Mouse (Mus musculus) heart, postnatal 36 days (tissue): ENCODE results near the gene Adamtsl1. TPM values are rescaled to one million over a fixed set of nuclear protein-coding genes. Genes with fewer than 3 reads are reported as not detected.
A peak's percentile ranks its signal among the peaks of the same experiment; 100 is the strongest.

Source experiments
- DNase-seq, 2 experiments: peaks; one replicate each; pipeline ENCODE4 v3.0.0; 2021 to 2022
- intact Hi-C: fragments of 180-260 bp; cut with DNase I; formaldehyde crosslinking; loops from one replicate; pipeline ENCODE4 v1.15.1; 2025
- total RNA-seq, 2 experiments: library from RNA; stranded (reverse); gene quantifications; 2 replicates each; pipeline ENCODE4 v1.2.3; 2021

Gene Adamtsl1
- 1 to 10 TPM; 2.4 to 3.6 TPM for total RNA-seq

GRCm38 (mm10) chr4:85513792-85514191 lies at the start of gene Adamtsl1:
Gene Adamtsl1 (plus strand): TSS chr4:85514172.
- peak in 1 of 2 experiments; percentile 4 for DNase-seq
- intact Hi-C loops = no loop called here

- DNase-seq = no peak
- intact Hi-C loops = no loop called here
These were observed 30.4 kb upstream of the Adamtsl1 start for GRCm38 (mm10) chr4:85483586-85483985.

- intact Hi-C loops = no loop called here
These were observed 27.5 kb upstream of the Adamtsl1 start for GRCm38 (mm10) chr4:85486316-85486946.

DNA sequence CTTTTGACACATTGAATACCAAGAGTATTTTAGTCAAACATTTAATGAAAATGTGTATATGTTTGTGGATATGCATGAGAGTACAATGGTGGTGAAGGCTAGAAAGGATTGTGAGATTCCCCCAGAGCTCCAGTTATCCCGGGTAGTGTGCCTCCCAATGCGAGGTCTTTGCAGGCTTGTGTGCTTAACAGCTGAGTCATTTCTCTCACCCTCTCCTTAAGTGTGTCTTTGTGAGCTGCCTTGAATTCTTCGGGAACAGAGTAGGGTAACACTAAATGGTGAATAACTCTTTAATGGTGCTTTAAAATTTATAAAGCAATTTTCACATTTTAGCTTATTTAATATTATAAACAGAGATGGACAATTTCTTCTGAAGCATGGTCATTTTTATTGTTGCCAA lies 8.3 kb upstream of the Adamtsl1 start:
- intact Hi-C loops = no loop called here
- DNase-seq = no peak

More at GRCm38 (mm10) chr4:85486316-85486946, 27.5 kb upstream of the Adamtsl1 start:
- DNase-seq = no peak

- intact Hi-C loops = no loop called here
- DNase-seq = no peak
These were observed 7.0 kb upstream of the Adamtsl1 start for GRCm38 (mm10) chr4:85506976-85507375.

- intact Hi-C loops = no loop called here
These were observed 6.5 kb upstream of the Adamtsl1 start for GRCm38 (mm10) chr4:85507491-85507890.

DNA sequence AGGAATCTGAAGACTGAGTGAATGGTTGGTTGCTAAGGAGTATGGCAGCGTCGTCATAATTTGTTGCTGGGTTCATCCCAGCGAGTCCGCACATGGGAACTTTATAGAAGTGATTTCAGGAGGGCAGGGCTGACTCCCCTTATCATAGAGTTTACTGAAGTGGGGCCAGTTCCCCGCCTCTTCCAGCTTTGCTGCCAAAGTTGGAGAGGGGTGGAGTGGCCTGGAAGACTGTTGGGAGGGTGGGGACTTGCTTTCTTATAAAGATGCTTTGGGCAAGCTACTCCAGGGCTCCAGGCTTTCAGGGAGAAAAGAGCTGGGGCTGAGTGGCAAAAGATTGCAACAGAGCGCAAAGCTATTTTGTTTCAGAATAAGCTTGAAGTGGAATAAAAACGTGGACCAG lies 684 bp upstream of the Adamtsl1 start:
- peak; percentile 45 to 47 for DNase-seq
- intact Hi-C loops = no loop called here

More at GRCm38 (mm10) chr4:85507491-85507890, 6.5 kb upstream of the Adamtsl1 start:
- DNase-seq = no peak

GRCm38 (mm10) chr4:85514205-85514681 lies 271 bp downstream of the Adamtsl1 start:
- peak; percentile 5 to 13 for DNase-seq

GRCm38 (mm10) chr4:85526966-85527566 lies 13.1 kb downstream of the Adamtsl1 start:
- intact Hi-C loops = no loop called here
- no peak for DNase-seq

More at GRCm38 (mm10) chr4:85514205-85514681, 271 bp downstream of the Adamtsl1 start:
- intact Hi-C loops = no loop called here

DNA sequence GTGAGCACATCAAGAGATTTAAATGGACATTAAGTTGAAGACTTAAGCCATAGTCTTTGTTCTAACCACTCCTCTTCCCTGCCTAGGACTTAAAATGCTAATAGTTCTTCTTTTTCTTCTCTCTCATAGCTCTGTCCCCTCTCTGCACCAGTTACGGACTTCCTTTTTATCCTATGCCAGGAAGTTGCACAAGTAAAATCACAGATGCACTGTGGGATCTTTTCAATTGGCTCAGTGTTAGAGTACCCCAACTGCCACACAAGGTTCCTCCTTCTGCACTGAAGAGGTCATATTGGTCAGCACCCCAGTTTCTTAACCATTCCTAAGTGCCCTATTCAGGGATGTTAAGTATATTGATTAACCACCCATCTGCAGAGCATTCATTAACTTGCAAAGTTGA lies 15.9 kb downstream of the Adamtsl1 start:
- DNase-seq = no peak

GRCm38 (mm10) chr4:85539677-85540076 lies 25.7 kb downstream of the Adamtsl1 start:
- DNase-seq = no peak
- intact Hi-C loops = no loop called here

More for the DNA sequence above, 15.9 kb downstream of the Adamtsl1 start:
- intact Hi-C loops = no loop called here

DNA sequence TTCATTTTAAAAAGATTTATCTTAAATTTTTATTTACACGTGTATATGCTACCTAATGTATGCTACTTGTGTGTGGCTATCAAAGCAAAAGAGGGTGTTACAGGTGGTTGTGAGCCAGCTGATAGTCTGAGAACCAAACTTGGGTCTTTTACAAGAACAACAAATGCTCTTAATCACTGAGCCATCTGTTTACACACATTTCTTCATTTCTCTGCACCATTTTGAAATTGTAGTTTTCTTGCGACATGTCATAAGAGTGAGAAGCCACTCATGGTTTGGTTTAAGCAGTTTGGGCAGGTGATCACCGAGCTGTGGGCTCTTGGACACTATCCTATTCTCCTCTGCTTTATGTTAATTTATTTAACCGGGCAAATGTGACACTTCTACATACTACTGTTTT lies 29.2 kb downstream of the Adamtsl1 start:
- no peak for DNase-seq
- intact Hi-C loops = no loop called here

DNA sequence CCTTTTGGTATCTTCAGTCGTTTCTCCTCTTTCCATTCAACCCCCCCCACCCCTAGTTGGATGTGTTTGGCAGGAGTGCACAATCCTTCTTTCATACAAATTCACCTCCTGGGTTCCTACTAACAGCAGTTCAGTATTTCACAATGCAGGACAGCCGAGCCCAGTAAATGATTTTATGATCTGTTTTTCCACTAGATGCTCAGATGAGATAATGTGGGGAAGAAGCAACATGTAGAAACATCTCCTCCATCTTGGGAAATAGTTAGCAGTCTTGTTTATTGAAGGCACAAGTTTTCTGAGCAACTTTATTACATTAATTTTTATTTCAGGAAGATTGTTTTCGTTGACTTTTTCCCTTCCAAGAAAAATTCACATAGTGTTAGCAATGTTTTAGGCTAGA lies 40.7 kb downstream of the Adamtsl1 start:
- intact Hi-C loops = no loop called here
- no peak for DNase-seq

- DNase-seq = no peak
- intact Hi-C loops = no loop called here
These were observed 45.8 kb downstream of the Adamtsl1 start for GRCm38 (mm10) chr4:85559753-85560152.

DNA sequence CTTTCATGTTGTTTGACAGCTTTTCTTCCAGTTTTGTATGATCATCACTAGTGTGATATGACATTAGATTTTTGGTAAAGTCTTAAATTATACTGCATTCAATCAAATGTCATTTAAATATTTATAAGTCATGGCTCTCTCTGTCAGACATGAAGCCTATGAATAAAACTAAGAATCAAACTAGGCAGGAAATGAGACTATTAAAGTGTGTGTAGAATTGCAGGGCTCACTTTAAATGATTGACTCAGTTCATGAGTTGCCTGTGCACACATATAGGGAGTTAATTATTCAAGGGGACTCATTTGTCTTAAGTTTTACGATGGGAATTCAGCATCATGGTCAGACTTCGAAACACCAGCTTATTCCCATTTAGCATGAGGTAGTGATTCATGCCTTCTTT lies 71.5 kb downstream of the Adamtsl1 start:
- intact Hi-C loops = no loop called here
- no peak for DNase-seq

- no peak for DNase-seq
- intact Hi-C loops = no loop called here
These were observed 75.0 kb downstream of the Adamtsl1 start for GRCm38 (mm10) chr4:85588928-85589327.

DNA sequence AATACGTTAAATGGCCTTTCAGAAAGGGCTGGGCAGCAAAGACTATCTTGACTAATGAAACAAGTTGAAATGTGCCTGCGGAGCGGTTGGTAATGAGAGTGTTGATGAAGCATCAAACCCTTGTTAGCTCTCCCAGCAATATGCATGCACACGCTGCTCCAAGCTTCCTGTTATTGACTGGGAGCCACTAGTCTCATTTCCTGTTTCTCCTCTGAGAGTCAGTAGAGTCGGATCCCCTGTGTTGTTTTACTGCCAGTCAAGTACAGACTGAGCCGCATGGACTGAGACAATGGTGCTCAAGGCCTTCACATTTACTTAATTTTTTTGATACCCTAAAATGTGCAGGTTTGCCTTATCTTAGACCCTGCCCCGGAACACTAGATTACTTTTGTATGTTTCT lies 77.1 kb downstream of the Adamtsl1 start:
- DNase-seq = no peak
- intact Hi-C loops = no loop called here

- DNase-seq = no peak
- intact Hi-C loops = no loop called here
These were observed 80.2 kb downstream of the Adamtsl1 start for GRCm38 (mm10) chr4:85594159-85594558.

DNA sequence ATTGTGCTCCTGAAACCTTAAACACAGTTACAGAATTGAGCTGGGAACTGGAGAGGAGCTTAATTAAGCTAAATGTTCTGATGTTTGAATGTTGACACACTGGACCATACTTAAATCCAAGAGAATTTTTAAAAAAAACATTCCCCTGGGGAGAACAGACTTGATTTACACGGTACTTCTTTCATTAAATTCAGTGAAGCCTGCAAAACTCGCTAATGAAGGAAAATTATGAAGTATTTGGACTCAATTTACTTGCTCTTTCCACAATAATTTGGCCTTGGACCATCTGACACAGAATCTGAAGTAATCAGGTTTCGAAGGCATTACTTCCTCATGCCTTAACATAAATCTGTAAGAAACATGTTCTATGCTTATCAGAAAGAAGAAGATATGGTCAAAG lies 99.4 kb downstream of the Adamtsl1 start:
- DNase-seq = no peak
- intact Hi-C loops = no loop called here

GRCm38 (mm10) chr4:85618746-85619145 lies 104.8 kb downstream of the Adamtsl1 start:
- no peak for DNase-seq
- intact Hi-C loops = no loop called here

DNA sequence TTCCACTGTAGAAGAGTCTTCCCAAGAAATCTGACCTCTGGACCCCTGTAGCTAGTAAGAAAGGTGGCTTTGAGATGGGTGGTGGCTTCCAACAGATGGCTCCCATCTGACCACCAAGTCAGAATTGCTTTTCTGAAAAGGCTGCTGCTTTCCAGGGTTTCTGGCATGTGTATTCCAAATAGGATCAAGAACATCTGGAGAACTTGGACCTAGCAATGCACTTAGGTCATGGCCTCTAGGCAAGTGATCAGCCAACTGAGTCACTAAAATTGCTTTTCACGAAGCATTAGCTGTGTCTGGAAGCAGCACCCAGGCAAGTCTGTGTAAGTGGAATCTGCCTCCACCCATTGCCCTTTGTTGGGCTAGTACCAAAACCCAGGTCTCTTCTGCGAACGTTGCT lies 105.3 kb downstream of the Adamtsl1 start:
- peak; percentile 4 to 18 for DNase-seq
- intact Hi-C loops = no loop called here

DNA sequence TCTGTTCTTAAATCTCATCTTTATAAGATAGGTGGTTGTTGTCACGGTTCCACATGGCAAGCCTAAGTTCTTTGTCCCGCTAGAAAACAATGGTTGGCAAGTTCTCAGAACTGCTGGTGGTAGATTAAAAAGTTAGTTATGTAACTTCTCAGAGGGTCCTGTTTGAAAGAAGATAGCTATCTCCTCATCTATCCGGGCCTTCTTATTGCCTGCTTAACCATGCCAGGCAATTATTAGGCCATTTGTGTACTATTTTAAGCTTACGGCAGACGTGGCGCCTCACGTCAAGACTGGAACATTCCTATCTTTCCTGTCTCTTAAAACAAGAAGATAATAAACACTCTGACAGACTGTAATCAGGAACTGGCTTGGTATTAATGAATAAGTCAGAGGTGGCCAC lies 115.4 kb downstream of the Adamtsl1 start:
- DNase-seq = no peak
- intact Hi-C loops = no loop called here
